Mouse (Mus musculus) stomach, adult 2 months (tissue): ENCODE measurements around the gene Podn. TPM values are rescaled to one million over a fixed set of nuclear protein-coding genes. Genes with fewer than 3 reads are reported as not detected.

Experiments
- polyA plus RNA-seq: library from polyadenylated mRNA; depleted of rRNA; stranded (reverse); fragments of >200 nt; gene quantifications from 2 replicates; pipeline ENCODE4 v1.2.3, GENCODE M21; 2012; rRNA removed

Gene Podn
- 17.2 and 19.1 TPM in 2 replicates for polyA plus RNA-seq

DNA sequence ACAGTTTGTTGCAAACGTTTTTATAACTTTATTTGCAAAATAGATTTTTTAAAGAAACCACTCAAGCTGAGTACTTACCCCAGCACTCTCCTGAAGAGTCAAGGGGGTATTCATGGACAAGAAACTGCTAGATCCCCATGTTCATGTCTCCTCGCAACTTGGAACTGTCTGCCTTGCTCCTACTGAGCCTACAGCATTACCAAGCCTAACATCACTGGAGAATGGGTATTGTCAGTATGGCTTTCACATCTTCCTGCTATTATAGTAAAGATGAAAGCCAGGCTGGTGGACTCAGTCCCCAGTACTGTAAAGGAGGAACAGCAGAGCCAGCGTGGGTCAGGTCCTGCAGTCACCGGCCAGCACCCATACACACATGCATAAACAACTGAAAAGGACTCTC, at the start of gene Podn:
Gene Podn (minus strand): TSS at position 101 of the 400 bp plus-strand sequence.

DNA sequence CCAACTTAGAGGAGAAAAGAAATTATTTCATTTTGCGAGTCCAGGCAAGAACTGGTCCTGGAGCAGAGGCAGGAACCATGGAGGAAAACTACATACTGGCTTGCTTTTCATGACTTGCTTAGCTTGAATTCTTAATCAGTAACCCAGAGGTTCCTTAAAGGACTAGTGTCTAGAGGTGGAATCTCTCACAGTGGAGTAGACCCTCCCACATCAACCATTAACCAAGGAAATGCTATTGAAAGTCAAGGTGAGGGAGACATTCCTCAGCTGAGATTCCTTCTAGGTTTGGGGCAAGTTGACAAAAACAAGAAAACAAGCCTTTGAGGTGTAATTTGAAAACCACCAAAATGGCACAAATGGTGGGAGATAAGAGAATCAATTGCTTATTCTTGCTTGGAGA, 48.6 kb upstream of the Podn start, which contains the start of gene Scp2:
Gene Scp2 (minus strand): TSS at position 119 of the 400 bp plus-strand sequence.

DNA sequence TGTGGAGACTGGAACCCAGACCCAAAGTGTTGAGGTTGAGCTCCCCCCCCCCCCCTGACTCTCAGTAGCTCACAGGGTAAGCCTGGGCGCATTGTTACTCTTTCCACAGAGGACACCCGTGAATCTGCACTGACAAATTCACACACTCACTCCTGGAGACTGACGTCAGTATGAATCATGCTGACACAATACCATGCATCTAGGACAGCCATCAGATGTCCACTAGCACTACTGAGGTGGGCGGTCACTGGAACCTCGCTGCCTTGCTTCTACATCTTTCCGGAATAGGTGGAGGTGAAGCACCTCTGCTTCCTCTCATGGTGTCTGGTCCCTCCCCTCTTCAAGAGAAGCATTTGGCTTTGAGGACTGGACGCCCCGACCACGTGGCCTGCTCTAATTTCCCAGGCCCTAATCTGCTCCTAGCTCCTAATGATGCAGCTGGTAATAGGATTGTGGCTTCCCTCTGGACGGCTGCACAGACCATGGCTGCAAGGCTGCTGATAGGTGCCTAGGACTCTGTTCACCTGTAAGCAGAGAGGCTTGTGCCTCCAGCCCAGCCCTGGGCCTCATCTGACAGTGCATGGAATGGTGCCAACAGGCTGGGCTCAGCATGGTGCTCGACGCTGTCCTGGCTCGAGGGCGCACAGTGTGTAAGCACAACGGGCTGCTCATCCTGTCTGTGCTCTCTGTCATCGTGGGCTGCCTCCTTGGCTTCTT, 128.1 kb downstream of the Podn start, which contains the start of gene Slc1a7:
Gene Slc1a7 (plus strand): TSS at position 367 of the 717 bp plus-strand sequence.

Other genes with a start within 250 kb of the Podn start
- 7.4 and 11.0 TPM in 2 replicates for gene Magoh, start 216.7 kb downstream of the Podn start, polyA plus RNA-seq
- gene 0610037L13Rik, start 206.6 kb downstream of the Podn start, polyA plus RNA-seq = 4.9 and 10.7 TPM in 2 replicates
- gene Cpt2, start 172.8 kb downstream of the Podn start, polyA plus RNA-seq = 229 and 270 TPM in 2 replicates
- 0.10 and 0.21 TPM in 2 replicates for gene Slc1a7, start 128.1 kb downstream of the Podn start, polyA plus RNA-seq
- gene Scp2, start 48.6 kb upstream of the Podn start, polyA plus RNA-seq = 26.2 and 35.1 TPM in 2 replicates
- 45.9 and 51.3 TPM in 2 replicates for gene Echdc2, start 69.0 kb upstream of the Podn start, polyA plus RNA-seq
- 0.10 TPM in 2 replicates for gene Zyg11a, start 121.6 kb upstream of the Podn start, polyA plus RNA-seq
- 1.3 and 1.5 TPM in 2 replicates for gene Zyg11b, start 204.7 kb upstream of the Podn start, polyA plus RNA-seq
- gene Coa7, start 231.7 kb upstream of the Podn start, polyA plus RNA-seq = 2.0 and 4.8 TPM in 2 replicates